Mouse (Mus musculus): Measurements from ENCODE around the gene Tnfrsf17.

DNA sequence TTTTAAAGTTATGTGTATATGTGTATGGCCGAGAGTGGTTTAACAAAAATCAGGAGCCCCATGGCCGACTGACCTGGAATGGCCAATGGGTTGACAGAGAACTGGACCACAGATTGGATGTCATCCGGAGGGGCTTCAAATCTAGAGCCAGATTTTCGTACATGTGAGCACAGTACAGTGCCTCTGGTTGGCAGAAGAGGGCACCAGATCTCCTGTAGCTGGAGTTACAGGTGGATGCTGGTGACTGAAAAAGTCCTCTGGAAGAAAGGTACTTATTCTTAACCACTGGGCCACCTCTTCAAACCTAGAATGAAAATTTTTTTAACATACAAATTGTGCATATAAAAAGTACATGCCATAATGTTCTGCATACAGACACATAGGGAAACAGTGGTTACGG is 3.1 kb downstream of the Tnfrsf17 start:
- TF ChIP-seq CTCF (conservative IDR thresholded peaks at IDR 0.05 in 1 of 2, IDR thresholded peaks at IDR 0.05 in 1 of 2; ENCODE audit: low read depth in 2 of 2, low read length in 2 of 2) (peak in 1 of 2 experiments; percentile 70; a peak in 2 of 4 replicates), SIN3A (IDR thresholded peaks at IDR 0.05; ENCODE audit: low read length) (no peak), POLR2A (IDR thresholded peaks at IDR 0.05; ENCODE audit: low read depth, low read length) (no peak), EP300 (IDR thresholded peaks at IDR 0.05; ENCODE audit: low read length) (no peak), ZKSCAN1 (IDR thresholded peaks at IDR 0.05; ENCODE audit: borderline replicate concordance, low read depth, low read length) (no peak), MXI1 (IDR thresholded peaks at IDR 0.05; ENCODE audit: low read depth, low read length) (no peak)

Measured in CH12.LX (cell line).